Mouse (Mus musculus) G1E (cell line): Measurements from ENCODE around the gene Lbhd1. TPM values are rescaled to one million over a fixed set of nuclear protein-coding genes. Genes with fewer than 3 reads are reported as not detected.
"Not testable (repeated sequence)": the region's sequence is repeated elsewhere in the genome, so short reads cannot be mapped to it uniquely, and the experiment has no call there.

ENCODE experiments used
- ATAC-seq: 2 replicates; pipeline ENCODE4 v1.8.0; 2016; ENCODE audit warnings: mild to moderate bottlenecking; ENCODE audit not compliant: insufficient number of reproducible peaks, poor library complexity, low FRiP score, severe bottlenecking; ENCODE audit errors: extremely low read depth
- DNase-seq: peaks from one replicate; pipeline ENCODE4 v3.0.0; 2012; ENCODE audit warnings: low spot score
- H3K27me3 ChIP-seq: 2 replicates; pipeline ENCODE4 v1.6.1; 2012; ENCODE audit warnings: mild to moderate bottlenecking, low read length, inconsistent platforms; ENCODE audit not compliant: insufficient read depth
- H3K36me3 ChIP-seq: replicated peaks from 2 replicates; pipeline ENCODE3; 2012; ENCODE audit warnings: mild to moderate bottlenecking, inconsistent platforms
- H3K4me1 ChIP-seq: 2 replicates; pipeline ENCODE4 v1.6.1; 2012; ENCODE audit warnings: low read depth, low read length, inconsistent platforms, mixed read lengths; ENCODE audit not compliant: insufficient read depth
- H3K4me3 ChIP-seq: 2 replicates; pipeline ENCODE4 v1.5.1; 2012; ENCODE audit warnings: low read depth, mild to moderate bottlenecking, inconsistent platforms, low read length, moderate library complexity, mixed read lengths
- H3K9me3 ChIP-seq: replicated peaks from 2 replicates; pipeline ENCODE4 v1.6.1; 2012; ENCODE audit warnings: inconsistent platforms
- CTCF ChIP-seq: IDR thresholded peaks from 2 replicates; pipeline ENCODE4 v1.5.1; 2012; ENCODE audit warnings: low read depth, low read length, inconsistent platforms, mixed read lengths
- GATA1 ChIP-seq: IDR thresholded peaks from 2 replicates; pipeline ENCODE4 v1.6.1; 2012; ENCODE audit warnings: borderline replicate concordance, low read length, inconsistent platforms, mixed read lengths
- GATA2 ChIP-seq: IDR thresholded peaks from 2 replicates; pipeline ENCODE4 v1.6.1; 2012; ENCODE audit warnings: low read depth, low read length, inconsistent platforms, borderline replicate concordance
- POLR2AphosphoS5 ChIP-seq: IDR thresholded peaks from 2 replicates; pipeline ENCODE4 v1.6.1; 2012; ENCODE audit warnings: low read depth, low read length, inconsistent platforms; ENCODE audit not compliant: insufficient replicate concordance
- TAL1 ChIP-seq: conservative IDR thresholded peaks from 2 replicates; pipeline ENCODE4 v1.6.1; 2012; ENCODE audit warnings: low read depth, low read length, inconsistent platforms, mixed read lengths
- polyA plus RNA-seq: library from polyadenylated mRNA; stranded (reverse); fragments of >175 nt; gene quantifications from 2 replicates; pipeline ENCODE4 v1.2.3, GENCODE M21; 2012
- total RNA-seq, 2 experiments: library from RNA; stranded (forward) in 1 of 2; stranded (reverse) in 1 of 2; fragments of 200-1000 nt in 1 of 2; fragments of >200 nt in 1 of 2; fragmentation: Nextera tagmentation in 1 of 2; gene quantifications; 2 replicates each; pipeline ENCODE4 v1.2.3; 2014 to 2017

Gene Lbhd1
- 9.1 and 11.4 TPM in 2 replicates for total RNA-seq (2014; fragmentation: Nextera tagmentation)
- total RNA-seq (2017) = 14.8 and 18.1 TPM in 2 replicates
- polyA plus RNA-seq = 0.64 and 0.67 TPM in 2 replicates

GRCm38 (mm10) chr19:8883616-8884015 lies at the start of gene Lbhd1, which contains the start of gene Gm49403:
Gene Lbhd1, plus strand, starts transcription at chr19:8883732.
Gene Gm49403, plus strand, starts transcription at chr19:8883930.
- Histone ChIP-seq H3K4me3 (no peak within 1 kb of the TSS), H3K36me3 (peaks cover 16% of the 10 kb centered on the region), H3K4me1 (peaks cover 39% of the 10 kb centered on the region), H3K27me3 (no peaks in the 10 kb centered on the region), H3K9me3 (no peaks in the 10 kb centered on the region)
- TF ChIP-seq POLR2AphosphoS5 (no peak), GATA1 (no peak), GATA2 (no peak), TAL1 (no peak), CTCF (no peak)
- no peak for DNase-seq
- no peak for ATAC-seq

GRCm38 (mm10) chr19:8836327-8836726 lies 47.2 kb upstream of the Lbhd1 start:
- peaks cover 98% of the 10 kb centered on the region for H3K36me3 ChIP-seq
- not testable (repeated sequence) for ATAC-seq, H3K4me3 ChIP-seq

GRCm38 (mm10) chr19:8837251-8837791 lies 46.2 kb upstream of the Lbhd1 start, which contains the start of gene Bscl2:
Gene Bscl2, plus strand, starts transcription at chr19:8837467.
- H3K4me3 ChIP-seq = no peak within 1 kb of the TSS
- no peak for TF ChIP-seq TAL1
- TF ChIP-seq GATA1 = no peak
- no peak for TF ChIP-seq CTCF
- TF ChIP-seq POLR2AphosphoS5 = no peak
- no peak for TF ChIP-seq GATA2
- H3K27me3 ChIP-seq = no peaks in the 10 kb centered on the region
- DNase-seq (no peak), ATAC-seq (no peak)
- peaks cover 6% of the 10 kb centered on the region; the same call in 1 of the 2 replicates for H3K4me1 ChIP-seq
- H3K36me3 ChIP-seq = peaks cover 97% of the 10 kb centered on the region
- H3K9me3 ChIP-seq = no peaks in the 10 kb centered on the region

More at GRCm38 (mm10) chr19:8836327-8836726, 47.2 kb upstream of the Lbhd1 start:
- H3K4me1 ChIP-seq, DNase-seq, H3K9me3 ChIP-seq, H3K27me3 ChIP-seq: not testable (repeated sequence)

GRCm38 (mm10) chr19:8838041-8838730 lies 45.3 kb upstream of the Lbhd1 start:
- DNase-seq (no peak), ATAC-seq (no peak)
- Histone ChIP-seq H3K9me3 (no peaks in the 10 kb centered on the region), H3K36me3 (peaks cover 96% of the 10 kb centered on the region), H3K27me3 (no peaks in the 10 kb centered on the region), H3K4me3 (no peak overlapping the region), H3K4me1 (peaks cover 3% of the 10 kb centered on the region; the same call in 1 of the 2 replicates)
- TF ChIP-seq POLR2AphosphoS5 = no peak

GRCm38 (mm10) chr19:8839103-8839907 lies 44.2 kb upstream of the Lbhd1 start, which contains the start of gene Gng3:
Gene Gng3, minus strand, starts transcription at chr19:8839194.
- H3K9me3 ChIP-seq = no peaks in the 10 kb centered on the region
- peaks cover 95% of the 10 kb centered on the region for H3K36me3 ChIP-seq
- H3K27me3 ChIP-seq = no peaks in the 10 kb centered on the region
- ATAC-seq (no peak), DNase-seq (no peak)
- H3K4me1 ChIP-seq = peaks cover 3% of the 10 kb centered on the region; the same call in 1 of the 2 replicates
- no peak within 1 kb of the TSS for H3K4me3 ChIP-seq
- TF ChIP-seq GATA1 = no peak
- no peak for TF ChIP-seq POLR2AphosphoS5
- no peak for TF ChIP-seq TAL1
- no peak for TF ChIP-seq GATA2
- TF ChIP-seq CTCF = no peak

GRCm38 (mm10) chr19:8839908-8840791 lies 43.4 kb upstream of the Lbhd1 start:
- Histone ChIP-seq H3K4me1 (peaks cover 3% of the 10 kb centered on the region; the same call in 1 of the 2 replicates), H3K36me3 (peaks cover 94% of the 10 kb centered on the region)

More at GRCm38 (mm10) chr19:8839908-8840791, 43.4 kb upstream of the Lbhd1 start:
- ATAC-seq (no peak), DNase-seq (no peak)
- TF ChIP-seq GATA2 = no peak
- TF ChIP-seq CTCF = no peak
- no peak for TF ChIP-seq POLR2AphosphoS5
- H3K27me3 ChIP-seq = no peaks in the 10 kb centered on the region
- no peak overlapping the region for H3K4me3 ChIP-seq
- H3K9me3 ChIP-seq = no peaks in the 10 kb centered on the region
